7 mouse cellular contexts compared by ENCODE assay signal in the genomic region with DNA sequence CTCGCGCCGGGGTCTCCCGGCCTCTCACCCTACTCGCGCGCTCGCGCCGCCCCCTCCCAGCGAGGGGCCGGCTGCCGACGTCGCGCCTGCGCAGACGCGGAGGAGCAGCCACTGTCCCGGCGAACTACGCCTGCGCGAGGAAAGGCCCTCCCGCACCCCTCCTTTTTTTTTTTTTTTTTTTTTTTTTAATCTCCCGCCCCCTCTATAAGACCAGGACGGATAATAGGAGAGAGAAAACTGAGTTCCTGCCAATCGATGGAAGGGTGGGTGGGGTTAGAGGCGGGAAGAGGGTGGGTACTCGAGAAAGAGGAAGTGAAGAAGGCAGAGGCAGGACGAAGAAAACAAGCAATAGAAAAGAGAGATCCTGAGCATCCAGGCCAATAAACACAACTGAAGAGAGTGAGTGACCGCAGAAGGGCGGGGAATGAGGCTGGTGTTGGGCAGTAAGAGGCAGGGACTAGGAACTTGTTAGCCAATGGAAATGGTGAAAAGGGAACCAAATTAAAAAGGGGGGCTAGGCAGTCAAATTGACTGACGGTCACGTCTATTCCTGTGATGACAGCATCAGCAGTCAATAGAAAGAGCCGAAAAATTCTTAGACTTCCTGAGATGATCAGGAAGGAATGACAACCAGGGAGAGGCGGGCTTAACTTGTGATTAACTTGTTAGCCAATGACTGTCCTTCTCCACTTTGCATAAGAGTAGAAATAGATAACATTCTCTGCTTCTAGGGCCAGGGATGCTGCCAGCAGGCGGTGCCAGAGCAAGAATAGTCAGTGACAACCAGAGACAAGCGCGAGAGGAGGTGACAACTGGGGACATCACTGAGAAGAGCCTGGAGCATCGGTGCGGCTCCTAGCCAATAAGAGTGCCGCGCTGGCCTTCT. TPM values are rescaled to one million over a fixed set of nuclear protein-coding genes. Genes with fewer than 3 reads are reported as not detected.
A peak's percentile ranks its signal among the peaks of the same experiment; 100 is the strongest.
DNase-seq lines count a peak whose midpoint lies in the region; ATAC-seq lines count a peak whose summit lies in the region.

Gene Mylpf, plus strand, starts transcription at position 338 of the 886 bp plus-strand sequence.

- no peaks in the 10 kb centered on the region for H3K9me3 ChIP-seq in embryonic facial prominence, embryonic 12.5 days
- H3K9me3 ChIP-seq in limb, embryonic 11.5 days (ENCODE audit: control insufficient read depth, low read length) = no peaks in the 10 kb centered on the region
- H3K9me3 ChIP-seq in midbrain, embryonic 14.5 days (ENCODE audit: control insufficient read depth, low read length) = no peaks in the 10 kb centered on the region

- peak within 1 kb of the TSS; percentile 88 for H3K27ac ChIP-seq in embryonic facial prominence, embryonic 12.5 days
- peak within 1 kb of the TSS; percentile 86 for H3K27ac ChIP-seq in limb, embryonic 11.5 days (replicated peaks; ENCODE audit: low read depth, low read length)
- peak within 1 kb of the TSS; percentile 86 for H3K27ac ChIP-seq in midbrain, embryonic 14.5 days (replicated peaks; ENCODE audit: low read depth, low read length)

- WGBS in embryonic facial prominence, embryonic 12.5 days = under 1% methylated on average over 34 of the region's 44 CpGs
- WGBS in limb, embryonic 11.5 days = under 1% methylated on average over 41 of the region's 44 CpGs
- under 1% methylated on average over 44 of the region's 44 CpGs for WGBS in midbrain, embryonic 14.5 days

- peak within 1 kb of the TSS; percentile 97 for H3K9ac ChIP-seq in embryonic facial prominence, embryonic 12.5 days
- H3K9ac ChIP-seq in limb, embryonic 11.5 days (ENCODE audit: low read length) = peak within 1 kb of the TSS; percentile 84
- H3K9ac ChIP-seq in midbrain, embryonic 14.5 days (replicated peaks; ENCODE audit: low read length) = peak within 1 kb of the TSS; percentile 89

- ATAC-seq in embryonic facial prominence, embryonic 12.5 days (ENCODE audit: insufficient number of reproducible peaks, insufficient read depth, low FRiP score, low TSS enrichment) = peak; percentile 96
- ATAC-seq in limb, embryonic 11.5 days (ENCODE audit: insufficient number of reproducible peaks, low FRiP score, low TSS enrichment, low read depth) = peak; percentile 95
- peak; percentile 93 for ATAC-seq in midbrain, embryonic 14.5 days (ENCODE audit: low FRiP score, low TSS enrichment)

- H3K4me1 ChIP-seq in embryonic facial prominence, embryonic 12.5 days = peaks cover 17% of the 10 kb centered on the region
- peaks cover 13% of the 10 kb centered on the region for H3K4me1 ChIP-seq in limb, embryonic 11.5 days (ENCODE audit: control insufficient read depth, insufficient read depth, low read length)
- peaks cover 30% of the 10 kb centered on the region for H3K4me1 ChIP-seq in midbrain, embryonic 14.5 days (ENCODE audit: control insufficient read depth, insufficient read depth, low read length)

- peak within 1 kb of the TSS; percentile 83 for H3K4me3 ChIP-seq in embryonic facial prominence, embryonic 12.5 days
- peak within 1 kb of the TSS; percentile 92 for H3K4me3 ChIP-seq in limb, embryonic 11.5 days (ENCODE audit: low read depth, low read length)
- peak within 1 kb of the TSS; percentile 94 for H3K4me3 ChIP-seq in midbrain, embryonic 14.5 days (replicated peaks; ENCODE audit: low read depth, low read length)

- 0 out of 2 replicates have a peak, but pooled peaks cover 3% of the 10 kb centered on the region for H3K27me3 ChIP-seq in embryonic facial prominence, embryonic 12.5 days
- H3K27me3 ChIP-seq in limb, embryonic 11.5 days (ENCODE audit: control insufficient read depth, insufficient read depth, low read length) = no peaks in the 10 kb centered on the region
- no peaks in the 10 kb centered on the region; the same call in 1 of the 2 replicates for H3K27me3 ChIP-seq in midbrain, embryonic 14.5 days (ENCODE audit: control insufficient read depth, insufficient read depth, low read length)

- peaks cover 6% of the 10 kb centered on the region for H3K36me3 ChIP-seq in embryonic facial prominence, embryonic 12.5 days
- H3K36me3 ChIP-seq in limb, embryonic 11.5 days (ENCODE audit: control insufficient read depth, insufficient read depth, low read length) = no peaks in the 10 kb centered on the region; the same call in 1 of the 2 replicates
- H3K36me3 ChIP-seq in midbrain, embryonic 14.5 days (ENCODE audit: control insufficient read depth, insufficient read depth, low read length) = peaks cover 10% of the 10 kb centered on the region; the same call in 1 of the 2 replicates

- peak; percentile 97 for DNase-seq in adrenal gland, postnatal 25 days
- DNase-seq in heart, adult 11 months = peak; percentile 100
- DNase-seq in kidney, adult 18-20 months = peak; percentile 88
- DNase-seq in limb, embryonic 11.5 days (ENCODE audit: low spot score) = peak; percentile 93
- peak; percentile 98 for DNase-seq in midbrain, embryonic 14.5 days
- peak; percentile 90 to 91 for DNase-seq in spleen, adult 18-20 months

- peak within 1 kb of the TSS; percentile 99 for H3K4me2 ChIP-seq in embryonic facial prominence, embryonic 12.5 days (replicated peaks)
- H3K4me2 ChIP-seq in limb, embryonic 11.5 days (ENCODE audit: low read depth, severe bottlenecking) = peak within 1 kb of the TSS; percentile 96
- H3K4me2 ChIP-seq in midbrain, embryonic 14.5 days (ENCODE audit: low read length) = peak within 1 kb of the TSS; percentile 99

RNA-seq across cellular contexts. Expression of gene Mylpf, which starts in this region (rescaled TPM):
- total RNA-seq in adrenal gland, postnatal 25 days (2021) = 4.1 and 4.4 TPM in 2 replicates
- polyA plus RNA-seq in embryonic facial prominence, embryonic 12.5 days (2016; fragmentation: Nextera tagmentation; extraction: Ambion mirVana) = 65.2 and 79.2 TPM in 2 replicates
- 33.6 and 33.7 TPM in 2 replicates for polyA plus RNA-seq in limb, embryonic 11.5 days (2014; fragmentation: Nextera tagmentation; extraction: Ambion mirVana)
- polyA plus RNA-seq in midbrain, embryonic 14.5 days (2014; fragmentation: Nextera tagmentation; extraction: Ambion mirVana) = 4.3 and 4.5 TPM in 2 replicates

Comparison
In these comparisons a context has a peak if more than half of its experiments do, and no peak if none do; other contexts are left out.
1. Peak in every context shown above with its lines: DNase-seq, ATAC-seq, H3K4me3 ChIP-seq and H3K27ac ChIP-seq.